Mouse (Mus musculus): Measurements from ENCODE around the gene Fhl4.

DNA sequence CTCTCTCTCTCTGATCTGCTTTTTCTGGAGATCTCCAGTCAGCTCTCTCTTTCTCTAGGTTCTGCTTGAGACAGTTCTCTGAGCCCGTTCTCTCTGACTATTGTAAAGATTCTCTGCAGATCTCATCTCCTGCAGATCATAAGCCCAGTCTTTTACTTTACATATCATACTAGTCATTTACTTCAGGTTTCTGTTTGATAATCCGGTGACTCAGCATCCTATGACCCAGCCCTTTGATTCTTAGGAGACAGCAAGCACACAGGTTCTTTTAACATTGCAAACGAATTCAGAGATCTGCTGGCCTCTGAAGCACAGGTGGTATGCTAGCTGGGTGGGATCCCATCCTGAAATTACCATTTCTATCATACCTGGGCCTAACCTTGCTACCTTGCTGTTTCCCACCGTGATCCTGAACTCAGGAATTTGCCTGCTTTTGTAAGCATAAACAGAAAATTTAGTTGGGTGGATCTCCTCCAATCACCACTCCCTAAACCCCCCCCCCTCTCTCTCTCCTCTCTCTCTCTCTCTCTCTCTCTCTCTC lies 51.6 kb downstream of the Fhl4 start:
- TF ChIP-seq POLR2A (IDR thresholded peaks at IDR 0.05; ENCODE audit: borderline replicate concordance, low read depth, low read length) (no peak), CTCF (IDR thresholded peaks at IDR 0.05; ENCODE audit: low read depth, low read length) (no peak)
